Mouse (Mus musculus) B cell, adult 2 months (primary cell): ENCODE measurements at regions not wholly inside any gene's neighbourhood (a gene's known extent, or its start where the extent isn't known, plus 50 kb on each side); places are given as distances from the start of the nearest gene placed in this dataset.

Source experiments
- DNase-seq, 2 experiments: peaks; one replicate each; pipeline ENCODE4 v3.0.0; 2022

DNA sequence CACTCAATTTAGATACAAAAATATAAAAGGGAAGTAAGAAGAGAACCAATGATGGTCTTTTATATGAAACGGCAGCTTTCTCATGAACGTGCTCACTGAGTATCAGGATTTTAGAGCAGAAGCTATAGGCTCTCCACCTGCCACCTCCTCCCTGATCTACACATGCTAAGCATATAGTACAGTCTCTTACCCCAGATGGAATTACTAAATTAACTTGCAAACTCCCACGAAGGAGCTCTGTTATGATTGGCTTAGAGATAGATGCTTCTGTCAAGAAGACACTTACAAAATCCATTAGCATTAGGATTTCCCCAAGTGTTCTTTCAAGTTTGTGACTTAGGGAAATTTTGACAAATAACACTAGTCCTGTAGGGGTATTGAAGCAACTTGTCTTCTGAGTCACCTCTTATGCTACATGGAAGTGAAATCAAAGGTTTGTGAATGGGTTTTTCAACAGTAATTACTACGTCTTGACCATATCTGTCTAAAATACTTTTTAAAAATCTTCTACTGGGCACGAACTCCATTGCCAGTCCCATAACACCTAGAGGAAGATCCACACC is 60.6 kb downstream of the Crygs start:
- no peak for DNase-seq

DNA sequence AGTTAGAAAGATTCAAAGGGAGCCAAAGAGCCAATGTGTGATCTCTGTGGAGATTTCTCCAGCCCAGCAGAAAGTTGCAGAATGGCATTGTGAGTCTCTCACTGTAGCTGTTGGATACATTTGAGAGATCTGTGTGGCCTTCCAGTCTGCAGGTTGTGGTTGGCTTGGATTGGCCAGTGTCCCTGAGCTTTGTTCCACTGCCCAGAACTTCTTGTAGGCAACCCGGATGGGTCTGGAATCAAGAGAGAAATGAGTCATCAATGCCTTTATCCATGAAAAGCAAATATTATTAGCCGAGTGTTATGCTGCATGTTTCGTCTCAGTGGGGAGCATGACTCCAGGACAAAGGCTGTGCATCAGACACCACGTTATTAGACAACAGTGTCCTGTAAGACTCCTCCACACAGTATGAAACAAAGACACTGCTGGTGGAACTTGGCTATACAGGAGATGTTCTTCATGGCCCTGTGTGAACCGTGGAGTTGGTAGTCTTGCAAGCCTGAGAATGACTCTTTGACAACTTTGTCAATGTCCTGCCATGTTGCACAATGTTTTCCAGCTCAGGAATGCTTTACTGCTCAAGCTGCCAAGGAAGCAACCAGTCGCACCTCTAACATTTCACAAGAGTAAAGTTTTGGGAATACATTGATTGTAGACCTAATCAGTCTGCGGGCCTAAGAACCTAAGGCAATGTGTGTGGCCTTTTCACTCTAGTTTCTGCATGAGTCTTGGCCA is 67.1 kb downstream of the Crygs start:
- no peak for DNase-seq

DNA sequence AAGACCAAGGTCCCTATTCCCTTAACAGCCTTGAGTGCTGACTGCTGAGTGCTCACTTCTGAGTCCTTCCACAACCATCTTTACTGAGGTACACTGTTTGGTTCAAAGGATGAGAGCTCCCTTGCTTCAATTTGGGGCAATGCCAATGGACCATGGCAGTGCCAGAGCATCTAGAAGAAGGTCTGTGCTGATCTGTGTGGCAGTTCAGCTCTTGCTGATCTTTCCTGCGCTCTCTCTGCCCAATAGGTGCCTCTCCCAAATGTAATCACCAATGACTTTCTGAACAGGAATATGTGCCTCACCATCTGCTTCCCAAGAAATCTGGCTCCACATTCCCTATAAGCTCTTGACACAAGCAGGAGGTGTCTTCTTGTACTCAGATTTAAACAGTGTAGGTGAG is 67.9 kb downstream of the Crygs start:
- DNase-seq = no peak

DNA sequence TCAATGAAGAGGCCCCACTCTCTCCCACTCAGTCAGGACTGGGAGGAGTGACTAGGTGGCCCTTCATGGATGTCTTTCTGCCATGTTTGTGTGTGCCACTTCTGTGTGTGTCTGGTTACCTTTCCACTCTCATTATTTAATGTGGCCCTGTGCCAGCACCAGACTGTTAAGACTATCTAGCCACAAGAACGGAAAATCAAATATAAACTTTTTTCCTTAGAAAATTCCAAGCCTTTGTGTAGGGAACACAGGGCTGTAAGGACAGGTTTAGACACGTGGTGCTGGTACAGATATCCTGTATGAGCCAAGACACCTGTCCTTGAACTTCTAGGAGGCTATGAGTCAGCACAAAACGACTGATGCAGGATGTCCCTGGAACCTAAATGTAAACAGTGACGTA is 69.9 kb downstream of the Crygs start:
- DNase-seq = no peak

DNA sequence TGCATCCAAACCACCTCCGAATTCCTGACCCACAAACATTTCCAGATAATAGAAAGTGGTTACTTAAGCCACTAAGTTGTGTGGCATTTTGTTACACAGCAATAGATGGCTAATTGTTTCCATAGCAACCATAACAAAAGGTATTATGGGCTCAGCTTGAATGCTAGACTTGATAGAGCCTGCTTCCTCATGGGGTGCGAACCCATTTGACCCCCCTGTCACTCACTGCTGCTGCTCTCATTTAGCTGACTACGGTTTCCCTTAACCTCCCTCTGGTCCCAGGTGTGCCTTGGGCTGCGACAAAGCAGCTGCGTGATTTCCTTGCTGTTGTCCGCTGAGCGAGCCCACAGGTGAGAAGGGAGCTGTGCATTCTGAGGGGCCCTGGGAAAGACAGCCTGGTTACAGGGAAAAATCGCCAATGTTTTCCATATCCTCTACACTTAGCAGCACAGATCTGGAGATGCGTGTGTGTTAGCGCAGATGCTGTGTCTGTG is 76.8 kb downstream of the Crygs start:
- DNase-seq = no peak

DNA sequence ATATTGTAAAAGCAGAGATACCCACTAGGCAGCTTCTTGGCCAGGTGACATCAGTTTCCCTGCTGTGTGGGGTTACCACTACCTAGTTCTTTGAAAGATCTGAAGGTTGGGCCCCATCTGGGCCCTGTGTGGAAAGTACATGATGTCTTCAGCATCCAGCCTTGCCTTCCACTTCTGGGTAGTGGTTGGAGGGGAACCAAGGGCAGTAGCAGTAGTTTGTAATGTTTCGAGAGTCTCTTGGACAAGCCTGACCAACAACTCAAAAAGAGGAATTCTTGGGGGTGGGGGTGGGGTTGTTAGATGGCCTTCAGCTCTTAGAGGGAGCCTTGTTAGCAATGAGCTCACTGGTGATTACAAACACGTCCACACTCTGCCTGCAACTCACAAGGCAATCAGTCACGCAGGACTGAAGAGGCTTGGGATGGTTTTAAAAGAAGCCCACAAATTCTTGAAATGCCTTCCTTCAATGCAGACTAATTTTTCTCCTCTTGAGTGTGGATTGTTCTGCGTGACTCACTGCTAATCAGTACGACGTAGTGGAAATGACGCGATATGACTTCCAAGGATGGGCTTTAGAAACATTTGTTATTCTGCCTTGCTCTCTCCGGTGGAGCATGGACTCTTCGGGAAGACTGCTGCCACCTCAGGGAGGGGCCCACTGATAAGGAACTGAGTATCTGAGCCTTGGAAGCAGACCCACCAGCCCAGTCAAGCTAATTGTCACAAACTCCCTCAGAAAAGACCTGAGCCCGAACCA is 76.9 kb upstream of the Dgkg start:
- DNase-seq = no peak

DNA sequence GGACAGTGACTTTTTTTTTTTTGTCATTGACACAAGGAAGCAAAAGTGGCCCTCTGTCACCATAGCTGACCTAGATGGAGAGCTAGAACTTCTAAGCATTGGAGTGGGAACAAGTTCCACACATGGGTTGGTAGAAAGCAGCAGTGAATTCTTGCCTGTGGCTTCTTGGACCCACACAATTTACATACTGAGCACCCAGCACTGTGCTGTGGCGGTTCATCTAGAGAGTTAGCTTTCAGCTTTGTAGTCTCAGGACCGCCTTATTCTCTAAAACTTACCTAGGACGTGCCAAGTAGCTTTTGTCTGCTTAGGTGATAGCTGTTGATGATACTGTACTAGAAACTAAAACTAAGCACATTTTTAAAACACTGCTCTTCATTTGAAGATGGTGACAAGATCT is 72.1 kb upstream of the Dgkg start:
- DNase-seq = no peak

DNA sequence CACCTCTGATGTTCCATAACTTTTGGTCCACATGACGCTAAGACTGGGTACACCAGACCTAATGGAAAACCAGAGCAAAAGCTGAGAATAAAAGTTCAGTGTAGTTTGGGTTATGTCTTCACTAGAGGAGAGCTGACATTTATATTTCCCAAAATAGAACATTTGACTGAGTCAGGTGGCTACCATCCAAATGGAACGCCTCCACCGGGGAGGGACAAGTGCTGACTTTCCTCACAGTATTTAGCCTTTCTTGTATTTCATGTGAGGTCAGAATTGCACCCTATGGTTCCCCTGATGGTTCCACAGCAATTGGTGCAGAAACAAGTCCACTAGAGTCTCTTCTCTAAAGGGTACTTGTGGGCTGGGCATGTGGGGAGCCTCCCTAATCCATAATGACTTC is 68.2 kb upstream of the Dgkg start:
- DNase-seq = no peak

DNA sequence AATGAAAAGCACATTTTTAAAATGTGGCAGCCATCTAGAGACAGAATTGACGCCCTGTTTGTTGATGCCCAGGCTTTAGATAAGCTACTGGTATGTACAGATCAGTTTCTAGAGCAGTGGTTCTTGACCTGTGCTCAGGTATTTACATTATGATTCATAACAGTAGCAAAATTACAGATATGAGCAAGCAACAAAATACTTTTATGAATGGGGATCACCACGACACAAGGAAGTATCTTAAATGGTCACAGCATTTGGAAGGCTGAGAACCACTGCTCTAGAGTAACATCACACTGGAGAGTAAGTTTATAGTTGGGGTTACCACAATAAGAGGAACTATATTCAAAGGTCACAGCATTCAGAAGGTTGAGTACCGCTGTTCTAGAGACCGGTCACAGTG is 66.3 kb upstream of the Dgkg start:
- no peak for DNase-seq

DNA sequence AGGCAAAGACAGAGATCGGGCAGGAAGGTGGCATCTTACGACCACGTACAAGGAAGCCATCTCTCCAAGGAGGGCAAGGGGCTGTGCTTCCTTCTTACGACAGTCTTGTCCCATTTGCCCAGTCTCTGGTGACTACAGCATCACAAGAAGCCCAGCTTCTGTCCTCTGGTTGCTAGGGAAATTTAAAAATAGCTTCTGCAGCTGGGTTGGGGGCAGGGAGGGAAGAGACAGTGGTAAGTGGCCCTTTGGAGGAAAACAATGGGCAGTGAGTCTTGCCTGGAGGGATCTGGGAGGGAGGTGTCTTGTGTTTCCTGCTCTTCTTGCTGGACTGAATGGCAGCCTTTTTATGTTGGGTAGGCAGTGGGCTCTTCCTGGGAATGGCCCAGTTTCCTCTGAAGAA is 62.8 kb upstream of the Dgkg start:
- DNase-seq = no peak

DNA sequence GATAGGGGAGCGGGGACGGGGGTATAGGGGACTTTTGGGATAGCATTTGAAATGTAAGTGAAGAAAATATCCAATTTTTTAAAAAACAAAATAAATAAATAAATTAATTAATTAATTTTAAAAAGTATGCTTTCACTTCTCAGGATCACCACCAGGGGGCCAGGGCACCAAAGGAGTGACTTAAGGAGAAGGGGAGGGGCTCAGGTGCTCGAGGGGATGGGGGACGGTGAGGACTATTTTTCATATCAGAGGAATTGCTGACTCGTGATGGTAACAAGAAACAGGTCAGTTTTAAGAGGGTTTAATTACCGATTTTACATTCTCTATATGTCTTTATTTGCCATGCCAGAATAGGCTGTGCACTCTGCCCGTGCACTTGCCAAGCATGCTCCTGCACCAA is 62.3 kb upstream of the Dgkg start:
- peak; percentile 19 to 23 for DNase-seq

DNA sequence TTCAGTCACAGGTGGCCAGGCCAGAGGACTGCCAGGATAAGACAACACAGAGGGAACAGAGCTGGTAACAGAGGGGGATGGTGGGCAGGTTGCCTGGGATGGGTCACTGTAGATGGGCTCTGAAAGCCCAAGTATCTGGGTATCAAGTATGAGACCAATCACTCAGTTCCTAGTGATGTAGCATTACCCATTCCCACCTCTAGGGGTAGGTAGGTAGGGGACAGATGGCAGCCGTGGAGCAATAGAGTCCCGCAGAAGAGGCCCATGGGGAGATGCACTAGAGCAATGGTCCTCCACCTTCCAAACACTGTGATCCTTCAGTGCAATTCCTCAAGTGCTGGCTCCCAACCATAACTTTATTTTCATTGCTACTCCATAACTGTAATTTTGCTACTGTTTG is 60.4 kb upstream of the Dgkg start:
- DNase-seq = no peak

DNA sequence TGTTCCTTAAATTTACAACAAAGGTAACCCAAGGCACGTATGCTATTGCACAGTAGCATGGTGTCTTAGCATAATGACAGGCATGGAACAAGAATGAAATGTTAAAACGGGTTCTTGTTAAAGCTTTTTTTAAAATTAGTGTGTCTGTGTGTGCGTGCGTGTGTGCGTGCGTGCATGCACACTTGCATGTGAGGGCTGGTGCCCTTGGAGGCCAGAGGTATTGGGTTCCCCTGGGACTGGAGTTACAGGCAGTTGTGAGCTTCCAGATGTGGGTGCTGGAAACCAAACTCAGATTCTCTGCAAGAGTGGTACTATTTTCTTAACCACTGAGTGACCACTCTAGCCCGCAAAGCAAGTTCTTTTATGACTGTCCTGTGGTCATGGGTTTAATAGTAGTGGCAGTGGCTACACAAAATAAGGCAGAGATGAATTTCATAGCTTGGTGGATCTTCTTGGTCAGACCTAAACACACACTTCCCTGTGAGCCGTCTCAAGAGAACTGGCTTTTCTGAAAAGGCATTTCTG is 59.3 kb upstream of the Dgkg start:
- no peak for DNase-seq

DNA sequence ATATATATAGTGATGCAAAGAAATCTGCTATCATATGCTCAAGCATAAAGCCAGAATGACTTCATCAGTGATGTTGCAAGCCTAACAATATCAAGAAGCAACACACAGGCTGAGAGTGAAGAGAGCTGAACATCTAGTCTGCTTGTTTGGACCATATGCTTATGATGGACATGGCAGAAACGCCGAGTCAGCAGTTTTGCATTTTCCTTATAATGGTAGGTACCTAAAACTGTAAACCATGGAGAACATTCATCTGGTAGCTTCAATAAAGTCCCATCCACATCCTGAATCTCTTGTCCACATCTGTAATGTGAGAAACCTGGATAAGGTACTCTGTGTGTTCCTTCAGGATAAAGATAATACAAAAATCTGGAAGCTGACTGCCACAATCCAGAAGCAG is 57.3 kb upstream of the Dgkg start:
- DNase-seq = no peak

DNA sequence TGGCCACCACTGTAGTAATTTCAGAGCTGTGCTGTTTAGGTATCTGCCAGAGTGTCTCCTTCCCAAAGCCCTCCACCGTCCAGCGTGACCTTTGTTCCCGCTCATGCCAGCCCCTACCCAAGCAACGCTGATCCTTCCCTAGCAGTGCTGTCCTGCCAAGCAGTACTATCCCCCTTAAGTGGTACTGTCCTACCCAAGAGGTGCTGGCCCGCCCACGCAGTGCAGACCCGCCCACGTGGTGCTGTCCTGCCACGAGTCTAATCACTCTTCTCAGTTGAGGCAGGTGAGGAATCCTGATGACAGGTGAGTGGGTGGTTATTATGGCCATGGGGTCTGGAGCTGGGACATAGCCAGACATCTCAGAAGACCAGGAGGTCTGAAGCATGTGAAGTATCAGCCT is 51.7 kb upstream of the Dgkg start:
- DNase-seq = no peak
